ENCODE assay signal across 25 mouse cellular contexts in genomic region chr10:75458329-75458728, GRCm38 (mm10). TPM values are rescaled to one million over a fixed set of nuclear protein-coding genes. Genes with fewer than 3 reads are reported as not detected.
DNase-seq lines count a peak whose midpoint lies in the region; ATAC-seq and TF ChIP-seq lines count a peak whose summit lies in the region.
"Had no signal": no experiment of that assay in that cellular context is flagged by ENCODE, and none has a peak within 500 bp of the region (broad histone marks: within the 10 kb centered on the region; RNA-seq: fewer than 3 reads in every experiment).

No protein-coding gene starts in this region.

- TF ChIP-seq EP300 in heart, postnatal 0 days (IDR thresholded peaks at IDR 0.05; ENCODE audit: low read depth), result no peak

- H3K4me2 ChIP-seq in heart, embryonic 13.5 days, result no peak overlapping the region
- no peak overlapping the region for H3K4me2 ChIP-seq in heart, postnatal 0 days (ENCODE audit: low read depth, low read length)
- no peak overlapping the region for H3K4me2 ChIP-seq in midbrain, embryonic 11.5 days
- no peak overlapping the region for H3K4me2 ChIP-seq in midbrain, embryonic 13.5 days (replicated peaks)
- H3K4me2 ChIP-seq: embryonic facial prominence, embryonic 13.5 days; forebrain, embryonic 12.5 days; forebrain, embryonic 15.5 days; hindbrain, embryonic 12.5 days; hindbrain, embryonic 15.5 days had no signal

- no peak for ATAC-seq in heart, embryonic 13.5 days (ENCODE audit: extremely low read depth, insufficient number of reproducible peaks, low FRiP score, low TSS enrichment)
- ATAC-seq in heart, postnatal 0 days (ENCODE audit: insufficient read depth, low read depth), result no peak
- no peak for ATAC-seq in midbrain, embryonic 11.5 days (ENCODE audit: low FRiP score)
- no peak for ATAC-seq in midbrain, embryonic 13.5 days
- ATAC-seq: activated CD4-positive, CD25-positive, alpha-beta regulatory T cell, adult 4 months; forebrain, embryonic 15.5 days; intestine, postnatal 0 days had no signal

- H3K9me3 ChIP-seq in heart, embryonic 13.5 days, result no peaks in the 10 kb centered on the region
- no peaks in the 10 kb centered on the region for H3K9me3 ChIP-seq in heart, postnatal 0 days (replicated peaks; ENCODE audit: control insufficient read depth, low read length)
- H3K9me3 ChIP-seq in midbrain, embryonic 11.5 days (ENCODE audit: control insufficient read depth, low read length), result no peaks in the 10 kb centered on the region; the same call in 1 of the 2 replicates
- peaks cover 2% of the 10 kb centered on the region; the same call in 1 of the 2 replicates for H3K9me3 ChIP-seq in midbrain, embryonic 13.5 days
- H3K9me3 ChIP-seq: embryonic facial prominence, embryonic 10.5 days; embryonic facial prominence, embryonic 13.5 days; forebrain, embryonic 12.5 days; forebrain, embryonic 15.5 days; hindbrain, embryonic 12.5 days; hindbrain, embryonic 15.5 days had no signal

- H3K36me3 ChIP-seq in heart, embryonic 13.5 days, result no peaks in the 10 kb centered on the region
- no peaks in the 10 kb centered on the region for H3K36me3 ChIP-seq in heart, postnatal 0 days (replicated peaks; ENCODE audit: control insufficient read depth, insufficient read depth, low read length)
- H3K36me3 ChIP-seq in midbrain, embryonic 11.5 days (ENCODE audit: control insufficient read depth, insufficient read depth, low read length), result no peaks in the 10 kb centered on the region
- no peaks in the 10 kb centered on the region for H3K36me3 ChIP-seq in midbrain, embryonic 13.5 days
- H3K36me3 ChIP-seq: embryonic facial prominence, embryonic 10.5 days; embryonic facial prominence, embryonic 13.5 days; forebrain, embryonic 12.5 days; forebrain, embryonic 15.5 days; hindbrain, embryonic 12.5 days; hindbrain, embryonic 15.5 days had no signal

- no peak overlapping the region for H3K4me3 ChIP-seq in gastrocnemius, adult 2 months
- no peak overlapping the region for H3K4me3 ChIP-seq in heart, embryonic 13.5 days
- H3K4me3 ChIP-seq in heart, postnatal 0 days (ENCODE audit: low read depth, low read length), result no peak overlapping the region
- no peak overlapping the region for H3K4me3 ChIP-seq in midbrain, embryonic 11.5 days (ENCODE audit: low read depth, low read length)
- H3K4me3 ChIP-seq in midbrain, embryonic 13.5 days (replicated peaks), result no peak overlapping the region
- H3K4me3 ChIP-seq: embryonic facial prominence, embryonic 10.5 days; embryonic facial prominence, embryonic 13.5 days; erythroblast, embryonic 14.5 days; forebrain, embryonic 12.5 days; forebrain, embryonic 15.5 days; hindbrain, embryonic 12.5 days; hindbrain, embryonic 15.5 days had no signal

- WGBS in heart, embryonic 13.5 days, result 80% methylated on average over 4 of the region's 4 CpGs
- WGBS in heart, postnatal 0 days, result 74% methylated on average over 4 of the region's 4 CpGs
- WGBS in midbrain, embryonic 11.5 days, result 84% methylated on average over 4 of the region's 4 CpGs
- WGBS in midbrain, embryonic 13.5 days, result 88% methylated on average over 4 of the region's 4 CpGs

- no peak overlapping the region for H3K9ac ChIP-seq in heart, embryonic 13.5 days
- no peak overlapping the region for H3K9ac ChIP-seq in heart, postnatal 0 days (replicated peaks; ENCODE audit: low read depth, low read length)
- H3K9ac ChIP-seq in midbrain, embryonic 11.5 days (ENCODE audit: low read length), result no peak overlapping the region
- no peak overlapping the region for H3K9ac ChIP-seq in midbrain, embryonic 13.5 days (replicated peaks)
- H3K9ac ChIP-seq: embryonic facial prominence, embryonic 13.5 days; forebrain, embryonic 12.5 days; forebrain, embryonic 15.5 days; hindbrain, embryonic 12.5 days; hindbrain, embryonic 15.5 days had no signal

- DNase-seq in gastrocnemius, adult 2 months, result no peak
- no peak for DNase-seq in gastrocnemius, postnatal 25 days
- DNase-seq in heart, adult 8-10 months (ENCODE audit: low spot score), result no peak
- peak; percentile 3 for DNase-seq in heart, postnatal 0 days (ENCODE audit: low spot score)
- no peak for DNase-seq in heart, postnatal 10 days
- peak; percentile 59 for DNase-seq in midbrain, embryonic 11.5 days (ENCODE audit: low spot score, missing footprints)
- DNase-seq: adrenal gland, adult 8-10 months; adrenal gland, postnatal 25 days; cerebellum, adult 11-12 months; cerebellum, adult 8-10 months; cerebellum, postnatal 10 days; cerebellum, postnatal 36 days; embryo, embryonic 11 days; gastrocnemius, postnatal 10 days had no signal

- H3K27ac ChIP-seq in gastrocnemius, adult 2 months, result peak overlapping the region; percentile 59
- H3K27ac ChIP-seq in heart, embryonic 13.5 days (replicated peaks), result peak overlapping the region; percentile 26; the same call in 1 of the 2 replicates
- H3K27ac ChIP-seq in heart, postnatal 0 days (ENCODE audit: low read depth), result no peak overlapping the region
- no peak overlapping the region for H3K27ac ChIP-seq in midbrain, embryonic 11.5 days (ENCODE audit: low read depth, low read length)
- no peak overlapping the region for H3K27ac ChIP-seq in midbrain, embryonic 13.5 days
- H3K27ac ChIP-seq: embryonic facial prominence, embryonic 10.5 days; embryonic facial prominence, embryonic 13.5 days; forebrain, embryonic 12.5 days; forebrain, embryonic 15.5 days; hindbrain, embryonic 12.5 days; hindbrain, embryonic 15.5 days had no signal

- no peak for TF ChIP-seq CTCF in gastrocnemius, adult 2 months (IDR thresholded peaks at IDR 0.05)
- TF ChIP-seq CTCF in heart, postnatal 0 days (IDR thresholded peaks at IDR 0.05; ENCODE audit: low read depth), result no peak

- H3K4me1 ChIP-seq in heart, embryonic 13.5 days, result peaks cover 14% of the 10 kb centered on the region
- peaks cover 11% of the 10 kb centered on the region for H3K4me1 ChIP-seq in heart, postnatal 0 days (ENCODE audit: control insufficient read depth, insufficient read depth)
- no peaks in the 10 kb centered on the region for H3K4me1 ChIP-seq in midbrain, embryonic 11.5 days (ENCODE audit: control insufficient read depth, insufficient read depth, low read length)
- H3K4me1 ChIP-seq in midbrain, embryonic 13.5 days (replicated peaks), result no peaks in the 10 kb centered on the region
- H3K4me1 ChIP-seq: embryonic facial prominence, embryonic 10.5 days; embryonic facial prominence, embryonic 13.5 days; forebrain, embryonic 12.5 days; hindbrain, embryonic 12.5 days; hindbrain, embryonic 15.5 days had no signal

- intact Hi-C loops in gastrocnemius, adult 2 months (cut with DNase I), result no loop called here
- intact Hi-C loops in heart, postnatal 10 days (cut with DNase I), result no loop called here

- H3K27me3 ChIP-seq in heart, embryonic 13.5 days (replicated peaks), result no peaks in the 10 kb centered on the region
- H3K27me3 ChIP-seq in heart, postnatal 0 days (ENCODE audit: control insufficient read depth, insufficient read depth, low read length), result no peaks in the 10 kb centered on the region
- H3K27me3 ChIP-seq in midbrain, embryonic 11.5 days (ENCODE audit: control insufficient read depth, insufficient read depth, low read length), result no peaks in the 10 kb centered on the region
- H3K27me3 ChIP-seq in midbrain, embryonic 13.5 days, result no peaks in the 10 kb centered on the region
- H3K27me3 ChIP-seq: embryonic facial prominence, embryonic 13.5 days; forebrain, embryonic 12.5 days; forebrain, embryonic 15.5 days; hindbrain, embryonic 12.5 days; hindbrain, embryonic 15.5 days had no signal

RNA-seq across cellular contexts. Expression of gene Upb1, which starts 57.4 kb away (rescaled TPM):
- total RNA-seq in gastrocnemius, adult 2 months (2021), result not detected
- not detected for total RNA-seq in gastrocnemius, postnatal 25 days (2021)
- 0.23 and 0.42 TPM in 2 replicates for polyA plus RNA-seq in heart, embryonic 13.5 days (2015; fragmentation: Nextera tagmentation; extraction: Ambion mirVana)
- 1 to 10 TPM in 1 of 4 experiments, under 1 TPM in 3; 0.53 to 1.0 (median 0.63) TPM for total RNA-seq in heart, adult 8-10 months (2022)
- total RNA-seq in heart, postnatal 0 days (2014; rRNA removed; ENCODE audit: low replicate concordance), result 0.66 TPM in 1 of 2 replicates, not detected in the other
- polyA plus RNA-seq in heart, postnatal 0 days (2015; fragmentation: Nextera tagmentation; extraction: Ambion mirVana), result 0.86 and 1.1 TPM in 2 replicates
- under 1 TPM; 0.17 to 0.24 TPM for total RNA-seq in heart, postnatal 10 days (2021)
- not detected in 2 replicates for polyA plus RNA-seq in midbrain, embryonic 11.5 days (2014; fragmentation: Nextera tagmentation; extraction: Ambion mirVana)
- not detected in 2 replicates for polyA plus RNA-seq in midbrain, embryonic 13.5 days (2015; fragmentation: Nextera tagmentation; extraction: Ambion mirVana)
- polyA plus RNA-seq: erythroblast, embryonic 14.5 days; forebrain, embryonic 12.5 days; hindbrain, embryonic 12.5 days had no signal

RNA-seq across cellular contexts. Expression of gene Snrpd3, which starts 59.0 kb away (rescaled TPM):
- 10 to 100 TPM; 65.9 to 91.4 TPM for total RNA-seq in gastrocnemius, adult 2 months (2021)
- total RNA-seq in gastrocnemius, postnatal 25 days (2021), result 10 to 100 TPM; 67.4 to 70.3 TPM
- polyA plus RNA-seq in heart, embryonic 13.5 days (2015; fragmentation: Nextera tagmentation; extraction: Ambion mirVana), result 96.6 and 101 TPM in 2 replicates
- 10 to 100 TPM; 64.0 to 72.6 (median 68.3) TPM for total RNA-seq in heart, adult 8-10 months (2022)
- 10.8 and 10.9 TPM in 2 replicates for total RNA-seq in heart, postnatal 0 days (2014; rRNA removed; ENCODE audit: low replicate concordance)
- polyA plus RNA-seq in heart, postnatal 0 days (2015; fragmentation: Nextera tagmentation; extraction: Ambion mirVana), result 65.4 and 68.5 TPM in 2 replicates
- total RNA-seq in heart, postnatal 10 days (2021), result 10 to 100 TPM; 67.9 to 75.9 TPM
- 199 and 208 TPM in 2 replicates for polyA plus RNA-seq in midbrain, embryonic 11.5 days (2014; fragmentation: Nextera tagmentation; extraction: Ambion mirVana)
- polyA plus RNA-seq in midbrain, embryonic 13.5 days (2015; fragmentation: Nextera tagmentation; extraction: Ambion mirVana), result 167 and 178 TPM in 2 replicates

RNA-seq across cellular contexts. Expression of gene Gucd1, which starts 59.4 kb away (rescaled TPM):
- total RNA-seq in gastrocnemius, adult 2 months (2021), result 10 to 100 TPM; 48.2 to 78.7 TPM
- total RNA-seq in gastrocnemius, postnatal 25 days (2021), result 10 to 100 TPM; 50.4 to 52.1 TPM
- polyA plus RNA-seq in heart, embryonic 13.5 days (2015; fragmentation: Nextera tagmentation; extraction: Ambion mirVana), result 22.4 and 25.4 TPM in 2 replicates
- total RNA-seq in heart, adult 8-10 months (2022), result 10 to 100 TPM; 34.0 to 37.2 (median 36.1) TPM
- 113 and 117 TPM in 2 replicates for total RNA-seq in heart, postnatal 0 days (2014; rRNA removed; ENCODE audit: low replicate concordance)
- polyA plus RNA-seq in heart, postnatal 0 days (2015; fragmentation: Nextera tagmentation; extraction: Ambion mirVana), result 25.4 and 28.0 TPM in 2 replicates
- 10 to 100 TPM; 42.8 to 44.0 TPM for total RNA-seq in heart, postnatal 10 days (2021)
- 27.8 and 36.0 TPM in 2 replicates for polyA plus RNA-seq in midbrain, embryonic 11.5 days (2014; fragmentation: Nextera tagmentation; extraction: Ambion mirVana)
- 23.7 and 27.3 TPM in 2 replicates for polyA plus RNA-seq in midbrain, embryonic 13.5 days (2015; fragmentation: Nextera tagmentation; extraction: Ambion mirVana)

Comparison
In these comparisons a context has a peak if more than half of its experiments do, and no peak if none do; other contexts are left out.
1. DNase-seq: peak in heart, postnatal 0 days (single experiment) and midbrain, embryonic 11.5 days (single experiment); none in gastrocnemius, adult 2 months (single experiment), gastrocnemius, postnatal 25 days (single experiment), heart, adult 8-10 months (single experiment) and heart, postnatal 10 days (0 of 2).
2. H3K27ac ChIP-seq: peak in gastrocnemius, adult 2 months (single experiment) and heart, embryonic 13.5 days (single experiment); none in heart, postnatal 0 days (single experiment), midbrain, embryonic 11.5 days (single experiment) and midbrain, embryonic 13.5 days (single experiment).